Mouse (Mus musculus): ENCODE data around the gene Mapk12. TPM values are rescaled to one million over a fixed set of nuclear protein-coding genes. Genes with fewer than 3 reads are reported as not detected.
A peak's percentile ranks its signal among the peaks of the same experiment; 100 is the strongest.

Gene Mapk12
- polyA plus RNA-seq (2017; shearing (Covaris generic)) = 1 to 10 TPM in 2 of 3 experiments, under 1 TPM in 1; 0.50 to 3.6 (median 2.8) TPM

GRCm38 (mm10) chr15:89140659-89141252, at the start of gene Mapk12:
Mapk12 (minus strand) TSS chr15:89140703.
- ATAC-seq = peak; percentile 32

GRCm38 (mm10) chr15:89184937-89185227, 44.4 kb upstream of the Mapk12 start:
- ATAC-seq = no peak

- ATAC-seq = no peak
These were observed 43.8 kb upstream of the Mapk12 start for GRCm38 (mm10) chr15:89184141-89184936.

DNA sequence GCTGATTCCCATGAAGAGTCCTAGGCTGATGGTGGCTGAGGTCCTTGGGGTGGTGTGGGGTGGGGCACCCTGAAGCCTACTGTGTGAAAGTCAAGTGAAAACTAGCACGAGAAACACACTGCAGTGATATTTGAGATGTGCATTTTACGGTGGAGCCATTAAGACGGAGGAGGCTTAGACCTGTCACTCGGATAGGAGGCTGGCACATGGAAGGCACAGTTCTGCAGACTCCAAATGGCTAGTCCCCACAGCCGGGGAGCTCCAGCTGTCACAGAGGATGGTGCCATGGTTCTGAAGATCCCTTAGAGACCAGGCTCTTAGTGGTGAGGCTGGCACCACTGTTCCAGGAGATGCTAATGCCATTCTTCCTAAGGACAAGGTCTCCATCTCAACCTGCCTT, 42.3 kb upstream of the Mapk12 start:
- ATAC-seq = no peak

GRCm38 (mm10) chr15:89182328-89182741, 41.8 kb upstream of the Mapk12 start:
- no peak for ATAC-seq

- ATAC-seq = no peak
These were observed 41.2 kb upstream of the Mapk12 start for GRCm38 (mm10) chr15:89181561-89182270.

- ATAC-seq = peak; percentile 25
These were observed 40.2 kb upstream of the Mapk12 start, which contains the start of gene Plxnb2 for GRCm38 (mm10) chr15:89180571-89181229. Plxnb2 (minus strand) TSS chr15:89180788.

GRCm38 (mm10) chr15:89180081-89180541, 39.6 kb upstream of the Mapk12 start:
- ATAC-seq = no peak

DNA sequence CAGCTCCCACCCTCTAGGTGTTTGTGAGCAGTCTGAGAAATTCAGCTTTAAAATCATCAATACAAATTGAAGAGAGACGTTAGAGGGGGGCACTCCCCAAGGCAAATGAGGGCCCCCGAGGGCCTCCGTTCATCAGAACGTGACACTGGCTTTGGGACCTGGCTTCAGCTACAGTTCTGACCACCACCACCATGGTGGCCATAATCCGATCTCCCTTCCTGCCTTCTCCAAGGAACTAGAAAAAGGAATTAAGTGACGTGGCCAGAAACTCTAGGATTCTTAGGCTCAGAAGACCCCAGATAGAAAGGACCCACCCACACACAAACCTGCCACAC, 39.1 kb upstream of the Mapk12 start:
- ATAC-seq = no peak

DNA sequence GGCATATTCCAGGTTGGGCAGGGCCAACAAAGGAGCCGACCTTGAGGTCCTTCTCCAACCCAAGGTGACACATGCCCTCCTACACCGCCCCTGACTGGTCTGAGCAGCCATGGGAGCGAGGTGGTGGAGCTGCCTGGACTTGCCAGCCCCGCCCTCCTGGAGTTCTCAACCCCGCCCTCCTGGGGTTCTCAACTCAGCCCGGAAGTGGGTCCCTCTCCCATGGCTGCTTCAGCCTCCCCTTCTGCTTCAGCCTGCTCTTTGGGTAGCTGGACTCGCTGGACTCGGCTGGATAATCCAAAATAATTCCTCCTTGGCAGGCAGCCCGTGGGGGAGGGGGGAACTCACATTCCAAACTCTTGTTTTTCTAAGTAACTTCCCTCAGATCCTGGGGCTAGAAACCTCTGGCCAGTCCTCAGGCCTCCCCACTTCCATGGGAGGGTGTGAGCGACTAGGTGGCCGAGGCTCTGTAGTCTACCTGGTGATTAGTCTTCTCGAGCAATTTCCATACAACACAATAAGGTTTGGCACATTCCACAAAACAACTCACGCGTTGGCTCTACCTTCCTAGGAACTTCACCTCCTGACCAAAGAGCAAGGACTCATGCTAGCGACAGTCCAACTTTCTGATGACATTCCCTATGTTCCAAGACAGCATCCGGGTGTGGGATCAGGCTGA, 38.6 kb upstream of the Mapk12 start:
- no peak for ATAC-seq

DNA sequence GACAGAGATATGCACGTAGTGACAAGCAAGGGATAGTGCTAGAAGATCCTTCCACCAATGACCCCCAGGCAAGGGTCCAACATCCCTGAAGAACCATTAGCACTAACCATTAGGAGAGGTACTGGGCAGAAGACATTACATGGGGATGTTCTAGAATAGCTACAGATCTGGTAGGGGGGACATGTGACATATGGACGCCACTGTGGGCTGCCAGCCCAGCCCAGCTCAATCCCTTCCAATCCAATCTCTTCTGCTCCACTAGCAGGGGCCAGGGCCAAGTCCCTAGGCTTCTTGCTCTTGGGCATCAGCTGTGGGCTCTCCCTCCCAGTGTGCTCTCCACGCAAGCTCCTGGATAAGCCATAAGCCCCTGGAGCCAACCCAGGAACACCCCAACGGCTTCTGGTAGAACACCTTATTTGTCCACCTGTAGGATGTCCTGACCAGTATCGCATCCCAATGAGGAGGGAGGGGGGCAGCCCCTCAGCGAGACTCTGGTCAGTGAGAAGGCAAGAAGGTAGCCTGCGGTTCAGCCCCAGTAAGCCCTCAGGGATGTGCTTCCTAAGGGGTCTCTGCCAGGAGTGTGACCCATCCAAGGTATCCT, 37.9 kb upstream of the Mapk12 start:
- ATAC-seq = no peak

- ATAC-seq = no peak
These were observed 37.2 kb upstream of the Mapk12 start for GRCm38 (mm10) chr15:89177576-89178259.

- no peak for ATAC-seq
These were observed 36.6 kb upstream of the Mapk12 start for GRCm38 (mm10) chr15:89177121-89177520.

DNA sequence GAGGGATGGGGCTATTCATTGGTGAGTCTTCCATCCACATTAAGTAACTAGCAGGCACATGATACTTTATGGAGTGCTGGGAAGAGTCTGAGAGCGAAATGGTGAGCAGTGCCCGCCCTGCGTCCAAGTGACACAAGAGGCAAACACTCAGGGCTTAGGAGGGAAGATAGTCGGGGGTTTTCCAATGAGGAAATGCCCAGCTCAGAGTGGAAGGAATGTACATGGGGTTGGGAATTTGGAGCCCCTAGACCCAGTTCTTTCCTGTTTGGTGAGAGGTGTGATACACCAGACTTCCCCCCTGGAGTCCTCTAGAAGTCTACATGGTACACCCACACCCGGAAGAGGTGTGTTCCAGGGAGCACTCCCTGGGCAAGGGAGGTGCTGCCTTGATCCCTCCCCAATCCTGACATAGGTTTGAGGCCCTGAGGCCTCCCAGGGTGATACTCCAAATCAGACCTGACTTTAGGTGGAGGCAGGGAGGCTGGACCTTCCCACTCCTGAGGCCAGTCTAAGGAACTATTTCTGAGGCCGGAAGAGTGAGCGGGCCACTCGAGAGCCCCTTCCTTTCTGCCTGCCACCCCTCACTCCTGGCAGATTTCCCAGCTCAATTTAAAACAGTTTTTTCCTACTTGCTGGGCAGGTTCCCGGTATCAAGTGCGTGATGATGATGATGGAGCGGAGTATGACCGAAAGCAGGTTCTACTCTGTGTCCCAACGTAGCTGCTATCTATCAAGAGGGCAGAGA, 35.1 kb upstream of the Mapk12 start:
- ATAC-seq = no peak

DNA sequence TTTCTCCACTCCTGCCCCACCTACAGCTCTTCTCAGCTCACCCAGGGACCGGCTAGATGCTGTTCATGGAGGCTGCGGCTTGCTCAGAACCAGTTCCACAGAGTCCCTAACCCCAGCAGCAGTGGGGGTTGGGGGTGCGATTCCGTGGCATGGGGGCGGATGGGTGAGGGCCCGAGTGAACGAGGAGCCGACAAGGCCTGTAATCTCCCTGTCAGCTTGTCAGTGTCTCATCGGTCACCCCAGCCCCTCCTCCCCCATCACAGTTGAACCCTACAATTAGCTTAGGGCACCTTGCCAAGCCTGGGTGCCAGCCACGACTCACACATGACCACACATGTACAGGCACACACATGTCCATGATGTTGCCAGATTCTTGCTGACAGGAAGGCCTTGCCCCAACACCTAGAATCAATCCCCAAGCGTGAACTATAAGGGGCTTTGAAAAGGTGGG, 34.4 kb upstream of the Mapk12 start:
- ATAC-seq = no peak

GRCm38 (mm10) chr15:89173906-89174214, 33.4 kb upstream of the Mapk12 start:
- peak; percentile 20 for ATAC-seq

- peak; percentile 49 for ATAC-seq
These were observed 32.8 kb upstream of the Mapk12 start for GRCm38 (mm10) chr15:89173024-89173905.

DNA sequence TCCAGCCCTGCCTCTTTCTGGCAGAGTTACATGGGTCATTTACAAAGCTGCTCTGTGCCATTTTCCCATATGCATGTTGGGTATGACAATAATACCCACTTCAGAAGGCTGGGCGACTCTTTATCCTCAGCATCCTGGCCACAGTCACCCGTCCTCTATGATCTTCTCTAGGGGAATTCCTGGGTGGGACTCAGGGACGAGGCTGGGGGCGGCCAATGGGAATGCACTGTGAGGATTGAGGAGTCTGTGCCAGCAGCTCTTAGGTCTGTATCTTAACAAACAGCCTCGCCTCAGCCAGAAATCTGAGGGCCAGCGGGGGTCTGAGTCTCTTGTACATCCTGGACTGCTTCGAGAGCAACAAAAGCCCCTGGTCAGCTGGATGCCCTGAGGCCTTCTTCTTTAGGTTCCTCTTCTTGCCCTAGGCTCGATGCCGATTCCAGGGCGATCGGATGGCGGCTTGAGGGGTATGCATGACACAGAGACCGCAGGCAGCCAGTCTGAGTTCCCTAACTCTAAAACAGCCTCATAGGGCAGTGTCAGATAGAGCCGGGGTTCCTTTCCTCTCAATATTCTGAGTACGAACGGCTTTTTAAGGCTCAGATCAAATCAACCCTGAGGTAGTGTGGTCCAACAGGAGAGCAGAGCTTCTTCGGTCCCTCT, 31.9 kb upstream of the Mapk12 start:
- peak; percentile 16 for ATAC-seq

- no peak for ATAC-seq
These were observed 31.1 kb upstream of the Mapk12 start for GRCm38 (mm10) chr15:89171526-89172051.
